Mouse (Mus musculus) intestine, embryonic 16.5 days (tissue): ENCODE measurements at regions not wholly inside any gene's neighbourhood (a gene's known extent, or its start where the extent isn't known, plus 50 kb on each side); places are given as distances from the start of the nearest gene placed in this dataset.

Experiments used
- ATAC-seq: fragments of 200-750 bp; cut with Nextera tagmentation; 2 replicates; pipeline ENCODE4 v1.8.0; 2017; ENCODE audit warnings: moderate TSS enrichment, moderate library complexity
- H3K27ac ChIP-seq: fragments of 300-500 bp; sonication (generic); 2 replicates; pipeline ENCODE4 v1.5.1; 2014; ENCODE audit warnings: mild to moderate bottlenecking, low read length
- H3K27me3 ChIP-seq: fragments of 300-500 bp; sonication (generic); replicated peaks from 2 replicates; pipeline ENCODE4 v1.6.1; 2014; ENCODE audit warnings: low read length, control low read depth, mixed read lengths; ENCODE audit not compliant: control insufficient read depth, insufficient read depth
- H3K36me3 ChIP-seq: fragments of 300-500 bp; sonication (generic); 2 replicates; pipeline ENCODE4 v1.6.1; 2014; ENCODE audit warnings: low read length, control low read depth; ENCODE audit not compliant: control insufficient read depth, insufficient read depth
- H3K4me1 ChIP-seq: fragments of 300-500 bp; sonication (generic); 2 replicates; pipeline ENCODE4 v1.6.1; 2014; ENCODE audit warnings: low read length, control low read depth, mixed read lengths; ENCODE audit not compliant: control insufficient read depth, insufficient read depth
- H3K4me2 ChIP-seq: fragments of 300-500 bp; sonication (generic); 2 replicates; pipeline ENCODE4 v1.6.1; 2014; ENCODE audit warnings: low read depth, low read length, control low read depth
- H3K4me3 ChIP-seq: fragments of 300-500 bp; sonication (generic); 2 replicates; pipeline ENCODE4 v1.5.1; 2014; ENCODE audit warnings: mild to moderate bottlenecking, low read length
- H3K9ac ChIP-seq: fragments of 300-500 bp; sonication (generic); 2 replicates; pipeline ENCODE4 v1.6.1; 2014; ENCODE audit warnings: low read depth, low read length
- H3K9me3 ChIP-seq: fragments of 300-500 bp; sonication (generic); 2 replicates; pipeline ENCODE4 v1.6.1; 2016; ENCODE audit warnings: low read length, control low read depth; ENCODE audit not compliant: control insufficient read depth
- WGBS: fragments of 180-500 bp; shearing (Covaris S2); extraction: QIAGEN DNeasy Blood & Tissue Kit; methylation state at CpG from one replicate; pipeline ENCODE4 v1.1.7; 2014; 5-methylcytosine and 5-hydroxymethylcytosine counted together

- Histone ChIP-seq H3K36me3 (no peaks in the 10 kb centered on the region), H3K4me1 (no peaks in the 10 kb centered on the region), H3K4me2 (no peak overlapping the region), H3K27ac (no peak overlapping the region), H3K9ac (no peak overlapping the region), H3K9me3 (no peaks in the 10 kb centered on the region), H3K4me3 (no peak overlapping the region), H3K27me3 (no peaks in the 10 kb centered on the region)
- ATAC-seq: no peak
- 83% methylated on average over 14 of the region's 14 CpGs for WGBS
Observed at GRCm38 (mm10) chr9:115604968-115605682, 294.9 kb upstream of the Stt3b start.

DNA sequence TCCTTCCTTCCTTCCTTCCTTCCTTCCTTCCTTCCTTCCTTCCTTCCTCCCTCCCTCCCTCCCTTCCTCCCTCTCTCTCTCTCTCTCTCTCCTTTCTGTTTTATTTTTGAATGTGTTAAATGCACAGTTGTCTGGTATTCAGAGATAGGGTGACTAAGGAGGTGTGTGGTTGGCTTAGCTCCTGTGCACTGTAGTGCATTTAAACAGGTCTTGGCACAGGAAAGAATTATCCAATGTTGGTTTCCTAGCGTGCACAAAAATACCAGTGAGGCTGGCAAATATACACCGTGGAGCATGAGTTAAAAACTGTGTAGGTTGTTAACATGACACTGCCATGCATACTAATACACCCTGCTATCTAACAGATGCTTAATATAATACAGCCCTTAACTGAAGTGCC lies 297.7 kb upstream of the Stt3b start:
- Histone ChIP-seq H3K9me3 (no peaks in the 10 kb centered on the region), H3K9ac (no peak overlapping the region), H3K4me1 (no peaks in the 10 kb centered on the region), H3K4me3 (no peak overlapping the region), H3K27ac (no peak overlapping the region), H3K27me3 (no peaks in the 10 kb centered on the region), H3K4me2 (no peak overlapping the region), H3K36me3 (no peaks in the 10 kb centered on the region)
- no peak for ATAC-seq
- 82% methylated on average over 2 of the region's 2 CpGs for WGBS

DNA sequence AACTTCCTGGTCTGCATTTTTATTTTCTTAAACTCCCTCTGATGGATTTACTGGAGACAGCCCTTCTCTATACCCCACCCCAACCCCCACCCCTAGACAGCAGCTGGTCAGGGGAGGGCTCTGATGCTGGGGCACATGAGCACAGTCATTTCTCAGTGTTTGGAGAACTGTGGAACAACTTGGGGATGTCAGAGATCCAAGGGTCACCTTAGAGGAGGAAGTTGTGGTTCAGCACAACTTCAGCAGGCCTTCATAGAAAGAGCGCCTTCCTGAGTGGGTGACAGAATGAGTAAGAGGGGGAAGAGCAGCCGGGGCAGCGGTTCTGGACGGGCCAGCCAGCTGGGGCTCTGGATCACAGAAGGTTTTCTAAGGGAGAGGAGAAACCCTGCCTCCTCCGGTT lies 298.2 kb upstream of the Stt3b start:
- H3K27me3 ChIP-seq: no peaks in the 10 kb centered on the region
- no peaks in the 10 kb centered on the region for H3K4me1 ChIP-seq
- H3K4me2 ChIP-seq: no peak overlapping the region
- no peaks in the 10 kb centered on the region for H3K9me3 ChIP-seq
- H3K4me3 ChIP-seq: no peak overlapping the region
- WGBS: 81% methylated on average over 5 of the region's 5 CpGs
- no peak for ATAC-seq
- H3K9ac ChIP-seq: no peak overlapping the region
- H3K27ac ChIP-seq: no peak overlapping the region
- no peaks in the 10 kb centered on the region for H3K36me3 ChIP-seq

GRCm38 (mm10) chr9:115609904-115610303 lies 299.4 kb upstream of the Gadl1 start:
- no peak for ATAC-seq
- no peak overlapping the region for H3K27ac ChIP-seq
- no peaks in the 10 kb centered on the region for H3K4me1 ChIP-seq
- no peak overlapping the region for H3K4me3 ChIP-seq
- 72% methylated on average over 5 of the region's 5 CpGs for WGBS
- no peaks in the 10 kb centered on the region for H3K27me3 ChIP-seq
- no peaks in the 10 kb centered on the region for H3K36me3 ChIP-seq
- no peaks in the 10 kb centered on the region for H3K9me3 ChIP-seq
- no peak overlapping the region for H3K4me2 ChIP-seq
- H3K9ac ChIP-seq: no peak overlapping the region

DNA sequence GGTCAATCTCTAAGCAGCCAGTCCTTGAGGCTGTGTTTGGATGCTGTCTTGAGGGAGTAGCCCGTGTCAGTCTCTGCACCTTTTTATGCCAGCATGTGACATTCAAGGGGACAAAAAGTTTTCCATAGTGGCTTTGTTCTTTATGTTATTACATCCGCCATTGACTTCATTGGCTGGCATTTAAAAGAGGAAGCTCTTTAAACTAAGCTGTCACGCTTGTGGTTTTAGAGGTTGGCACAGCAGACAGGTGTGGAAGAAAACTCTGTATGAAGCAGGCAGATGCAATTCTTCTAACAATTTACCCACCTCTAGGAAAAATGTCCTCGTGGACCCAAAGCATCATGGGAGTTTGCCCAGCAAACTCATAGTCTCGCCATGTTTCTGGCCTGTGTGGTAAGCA lies 297.5 kb upstream of the Gadl1 start:
- H3K4me3 ChIP-seq: no peak overlapping the region
- H3K4me2 ChIP-seq: no peak overlapping the region
- H3K9me3 ChIP-seq: no peaks in the 10 kb centered on the region
- no peak overlapping the region for H3K27ac ChIP-seq
- H3K4me1 ChIP-seq: no peaks in the 10 kb centered on the region
- no peaks in the 10 kb centered on the region for H3K36me3 ChIP-seq
- no peak for ATAC-seq
- H3K9ac ChIP-seq: no peak overlapping the region
- WGBS: 82% methylated on average over 5 of the region's 5 CpGs
- H3K27me3 ChIP-seq: no peaks in the 10 kb centered on the region

DNA sequence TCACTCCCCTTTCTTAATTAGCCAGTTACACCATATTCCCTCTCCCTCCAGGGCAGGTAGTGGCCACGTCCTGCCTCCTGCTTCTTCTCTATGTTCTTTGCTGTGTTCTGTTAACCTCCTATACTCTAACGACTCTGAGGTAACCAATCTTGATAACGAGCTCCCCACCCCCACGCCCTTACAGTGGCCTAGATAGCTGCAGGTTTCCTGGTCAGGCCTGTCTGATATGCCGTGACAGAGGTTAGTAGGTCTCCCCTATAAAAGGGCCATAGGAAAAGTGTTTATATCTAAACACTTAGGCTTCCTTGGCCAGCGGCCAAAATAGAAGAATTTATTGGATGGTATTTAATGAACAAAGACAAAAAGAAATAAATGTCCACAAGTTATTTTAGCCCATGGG lies 296.3 kb upstream of the Gadl1 start:
- Histone ChIP-seq H3K27ac (no peak overlapping the region), H3K4me2 (no peak overlapping the region), H3K4me3 (no peak overlapping the region), H3K9me3 (no peaks in the 10 kb centered on the region), H3K9ac (no peak overlapping the region), H3K27me3 (no peaks in the 10 kb centered on the region), H3K36me3 (no peaks in the 10 kb centered on the region), H3K4me1 (no peaks in the 10 kb centered on the region)
- ATAC-seq: peak; percentile 31; the same call in 1 of the 2 replicates
- WGBS: 53% methylated on average over 6 of the region's 6 CpGs

- 78% methylated on average over 2 of the region's 2 CpGs for WGBS
- ATAC-seq: no peak
- Histone ChIP-seq H3K27ac (no peak overlapping the region), H3K36me3 (no peaks in the 10 kb centered on the region), H3K9me3 (no peaks in the 10 kb centered on the region), H3K4me3 (no peak overlapping the region), H3K4me2 (no peak overlapping the region), H3K27me3 (no peaks in the 10 kb centered on the region), H3K9ac (no peak overlapping the region), H3K4me1 (no peaks in the 10 kb centered on the region)
Observed at GRCm38 (mm10) chr9:115614007-115614406, 295.2 kb upstream of the Gadl1 start.

DNA sequence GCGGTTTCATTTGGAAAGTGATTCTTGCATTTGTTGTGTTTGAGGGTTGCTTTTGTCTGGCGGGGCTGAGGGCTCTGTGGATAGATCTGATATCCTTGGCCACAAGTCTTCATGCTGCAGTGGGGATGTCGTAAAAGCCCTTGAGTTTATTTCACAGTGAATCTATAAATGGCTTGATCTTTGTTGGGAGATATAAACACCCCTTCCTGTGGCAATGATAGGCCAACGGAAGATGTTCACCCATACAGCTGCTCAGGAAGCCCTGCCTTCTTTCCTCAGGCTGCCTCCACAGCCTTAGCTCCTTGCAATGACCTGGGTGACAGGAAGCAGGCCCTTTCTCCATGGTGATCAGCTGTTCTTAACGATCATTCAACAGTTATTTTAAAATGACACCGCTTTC lies 291.3 kb upstream of the Gadl1 start:
- ATAC-seq: no peak
- no peak overlapping the region for H3K9ac ChIP-seq
- WGBS: 57% methylated on average over 6 of the region's 6 CpGs

DNA sequence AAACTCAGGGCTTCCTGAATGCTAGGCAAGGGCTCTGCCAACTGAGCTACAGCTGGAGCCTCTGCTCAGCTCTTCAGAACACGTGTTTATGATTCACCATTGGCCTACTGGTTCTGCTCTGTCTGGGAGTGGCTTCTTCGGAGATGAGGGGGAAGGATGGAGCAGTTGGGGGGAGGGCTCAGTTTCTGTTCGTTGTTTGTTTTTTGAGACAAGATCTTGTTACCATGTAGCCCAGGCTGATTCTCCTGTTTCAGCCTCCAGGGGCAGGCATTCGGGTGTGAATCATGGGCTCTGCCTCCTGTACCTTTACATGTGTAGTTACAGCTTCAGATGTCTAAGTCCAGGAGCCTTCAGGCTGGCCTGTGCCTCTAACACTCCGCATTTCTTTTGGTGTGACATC lies 285.3 kb upstream of the Gadl1 start:
- H3K4me3 ChIP-seq: no peak overlapping the region
- peaks cover 6% of the 10 kb centered on the region; the same call in 1 of the 2 replicates for H3K4me1 ChIP-seq
- H3K27me3 ChIP-seq: no peaks in the 10 kb centered on the region
- H3K27ac ChIP-seq: no peak overlapping the region
- no peak overlapping the region for H3K4me2 ChIP-seq
- H3K36me3 ChIP-seq: no peaks in the 10 kb centered on the region
- WGBS: 45% methylated on average over 5 of the region's 5 CpGs
- ATAC-seq: peak; percentile 31
- no peak overlapping the region for H3K9ac ChIP-seq
- no peaks in the 10 kb centered on the region for H3K9me3 ChIP-seq

More for the DNA sequence above, 291.3 kb upstream of the Gadl1 start:
- Histone ChIP-seq H3K36me3 (no peaks in the 10 kb centered on the region), H3K9me3 (no peaks in the 10 kb centered on the region), H3K4me3 (no peak overlapping the region), H3K27me3 (no peaks in the 10 kb centered on the region), H3K27ac (no peak overlapping the region), H3K4me2 (no peak overlapping the region), H3K4me1 (no peaks in the 10 kb centered on the region)
